Mouse (Mus musculus): Measurements from ENCODE around the gene Dst.
A peak's percentile ranks its signal among the peaks of the same experiment; 100 is the strongest.

The Dst gene

DNA sequence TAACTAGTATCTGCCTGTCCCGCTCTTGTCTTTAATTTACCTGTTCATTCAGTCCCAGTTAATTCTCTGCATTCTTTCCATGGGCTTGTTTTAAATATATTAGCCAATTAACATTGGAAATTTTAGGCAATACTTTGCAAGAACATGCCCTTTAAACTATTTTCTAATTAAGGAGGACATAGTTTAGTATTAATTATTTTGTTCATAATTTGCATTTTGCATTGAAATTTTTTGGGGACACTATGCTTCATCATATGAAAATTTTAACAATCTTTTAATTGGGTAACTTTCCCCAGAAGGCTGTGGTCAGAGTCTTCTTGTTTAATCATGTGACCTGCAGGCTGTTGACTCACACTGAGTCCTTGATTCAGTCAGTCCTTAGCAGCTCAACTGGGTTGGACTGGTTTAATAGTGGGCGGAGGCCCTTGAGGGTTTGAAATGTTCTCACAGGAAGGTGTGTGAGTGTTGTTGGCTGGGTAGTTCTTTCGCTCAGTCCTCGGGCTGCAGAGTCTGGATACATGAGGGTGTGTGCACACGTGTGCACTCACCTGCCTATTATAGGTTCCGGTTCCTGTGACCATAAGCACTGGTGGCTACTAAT is 231.9 kb downstream of the Dst start:
- DNase-seq = no peak

DNA sequence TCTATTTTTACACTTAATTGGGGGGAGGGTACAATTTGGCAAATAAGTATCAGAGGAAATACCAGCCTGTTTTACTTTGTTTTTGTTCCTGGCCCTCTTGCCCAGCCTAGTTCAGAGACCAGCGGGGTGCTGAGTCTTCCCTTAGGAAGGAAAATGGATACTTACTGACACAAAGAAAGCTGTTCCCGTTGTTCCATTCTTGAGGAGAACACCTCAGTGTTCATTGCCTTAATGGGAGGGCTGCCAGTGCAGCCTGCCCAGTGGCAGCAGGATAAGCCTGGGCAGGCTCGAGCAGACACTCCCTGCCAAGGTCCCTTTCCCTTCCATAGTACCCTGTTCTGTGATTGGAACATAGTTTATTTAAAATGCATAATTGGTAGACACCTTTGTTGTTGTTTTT is 232.7 kb downstream of the Dst start:
- DNase-seq = no peak

- DNase-seq = no peak
Measured at GRCm38 (mm10) chr1:34142951-34143580, 235.0 kb downstream of the Dst start.

DNA sequence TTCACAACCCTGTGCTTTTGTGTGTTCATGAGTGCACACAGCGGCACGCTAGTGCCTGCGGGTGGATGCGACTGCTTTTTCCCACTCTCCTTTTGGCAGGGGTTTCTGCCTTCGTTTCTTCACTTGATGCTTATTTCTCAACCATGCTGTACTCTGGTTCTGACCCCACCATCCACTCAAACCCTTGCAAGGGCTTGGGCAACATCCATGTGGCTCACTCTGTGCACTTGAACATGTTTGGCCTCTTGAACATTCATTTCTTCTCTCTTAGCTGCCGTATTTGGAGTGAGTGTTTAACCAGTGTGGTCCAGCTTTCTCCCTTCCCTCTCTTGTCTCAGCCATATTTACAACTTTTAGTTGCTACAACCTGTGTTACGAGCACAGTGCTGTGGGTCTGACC is 236.8 kb downstream of the Dst start:
- no peak for DNase-seq

DNA sequence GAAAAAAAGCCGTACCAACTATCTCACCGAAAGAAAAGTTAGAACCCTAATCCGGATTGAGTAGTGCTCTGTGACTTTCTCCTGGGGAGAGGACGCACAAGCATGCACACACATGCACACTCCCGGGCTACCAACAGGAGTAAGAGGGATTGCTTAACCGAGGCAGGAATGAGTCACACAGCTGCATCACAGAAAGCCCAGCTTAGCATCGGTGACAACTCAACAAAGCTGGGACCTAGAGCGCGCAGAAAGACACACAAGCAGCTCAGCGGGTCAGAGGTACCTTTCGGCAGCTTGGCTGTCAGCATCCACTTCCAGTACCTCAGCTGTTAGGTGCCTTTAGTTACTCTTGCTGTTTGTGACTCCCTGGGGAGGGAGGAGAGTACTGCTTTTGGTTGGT is 240.0 kb downstream of the Dst start:
- DNase-seq = no peak

GRCm38 (mm10) chr1:34150416-34151093 is 242.5 kb downstream of the Dst start:
- no peak for DNase-seq

DNA sequence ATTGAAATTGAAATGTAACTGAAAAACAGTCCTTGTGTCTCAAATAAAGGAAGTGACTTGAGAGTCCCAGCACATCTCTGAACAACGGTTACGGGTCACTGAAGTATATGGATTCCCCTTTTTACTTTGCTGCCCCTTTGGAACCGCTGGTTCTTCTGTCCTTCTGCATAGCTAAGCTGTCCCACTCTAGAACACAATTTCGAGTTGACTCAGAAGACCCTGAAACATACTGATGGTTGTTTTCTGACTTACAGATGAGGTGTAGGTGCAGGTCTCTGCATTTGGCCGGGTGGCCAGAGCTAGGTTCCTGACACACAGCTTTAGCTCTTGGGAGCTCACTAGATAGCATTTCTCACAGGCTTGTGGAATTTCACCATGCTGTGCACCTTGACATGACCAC is 244.7 kb downstream of the Dst start:
- no peak for DNase-seq

- no peak for DNase-seq
Measured at GRCm38 (mm10) chr1:34156058-34156457, 248.0 kb downstream of the Dst start.

DNA sequence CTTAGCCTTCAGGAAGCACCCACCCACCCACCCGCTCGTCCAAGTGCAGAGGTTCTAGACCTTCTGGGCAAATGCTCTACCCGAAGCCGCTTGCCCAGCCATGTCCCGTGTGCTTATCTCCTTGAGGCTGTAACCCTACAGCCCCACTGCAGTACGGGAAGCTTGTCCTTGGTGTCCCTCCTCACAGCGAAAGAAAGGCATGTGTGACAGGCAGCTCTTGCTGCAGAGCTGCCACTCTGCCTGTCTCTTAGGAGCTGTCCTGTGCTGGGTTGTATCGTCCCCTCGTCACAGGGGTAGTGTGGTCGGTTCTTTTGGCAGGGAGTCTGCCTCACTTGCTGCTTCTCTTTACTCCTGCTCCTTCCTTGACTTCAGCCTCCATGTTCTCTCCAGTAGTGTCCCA is 249.7 kb downstream of the Dst start:
- DNase-seq = no peak

- DNase-seq = no peak
Measured at GRCm38 (mm10) chr1:34158822-34159221, 250.8 kb downstream of the Dst start.

DNA sequence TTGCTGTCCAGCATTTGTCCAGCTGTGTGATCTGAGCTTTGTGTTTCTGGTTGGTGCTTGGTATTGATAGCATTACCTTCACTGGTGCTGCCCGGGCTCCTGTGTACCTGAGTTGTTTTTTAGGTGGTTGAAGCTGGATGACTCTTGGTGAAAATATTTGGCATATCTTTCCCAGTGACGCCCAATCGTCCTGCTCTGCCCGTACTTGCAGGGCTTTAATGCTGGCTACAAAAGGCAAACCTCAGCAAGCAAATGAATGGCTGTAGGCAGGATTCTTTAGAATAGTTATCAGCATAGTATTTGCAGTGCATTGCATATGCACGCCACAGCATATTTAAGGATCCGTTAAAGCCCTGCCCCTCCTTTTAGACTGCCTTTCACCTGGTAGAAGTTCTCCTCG is 251.9 kb downstream of the Dst start:
- DNase-seq = no peak

- peak; percentile 71 for DNase-seq
Measured at GRCm38 (mm10) chr1:34164616-34165295, 256.7 kb downstream of the Dst start.

- DNase-seq = no peak
Measured at GRCm38 (mm10) chr1:34165926-34166325, 257.9 kb downstream of the Dst start.

GRCm38 (mm10) chr1:34167151-34168057 is 259.4 kb downstream of the Dst start:
- DNase-seq = no peak

- DNase-seq = no peak
Measured at GRCm38 (mm10) chr1:34169086-34169485, 261.1 kb downstream of the Dst start.

- no peak for DNase-seq
Measured at GRCm38 (mm10) chr1:34174517-34174916, 266.5 kb downstream of the Dst start.

GRCm38 (mm10) chr1:34174961-34175360 is 266.9 kb downstream of the Dst start:
- no peak for DNase-seq

- DNase-seq = no peak
Measured at GRCm38 (mm10) chr1:34178022-34178727, 270.1 kb downstream of the Dst start.

DNA sequence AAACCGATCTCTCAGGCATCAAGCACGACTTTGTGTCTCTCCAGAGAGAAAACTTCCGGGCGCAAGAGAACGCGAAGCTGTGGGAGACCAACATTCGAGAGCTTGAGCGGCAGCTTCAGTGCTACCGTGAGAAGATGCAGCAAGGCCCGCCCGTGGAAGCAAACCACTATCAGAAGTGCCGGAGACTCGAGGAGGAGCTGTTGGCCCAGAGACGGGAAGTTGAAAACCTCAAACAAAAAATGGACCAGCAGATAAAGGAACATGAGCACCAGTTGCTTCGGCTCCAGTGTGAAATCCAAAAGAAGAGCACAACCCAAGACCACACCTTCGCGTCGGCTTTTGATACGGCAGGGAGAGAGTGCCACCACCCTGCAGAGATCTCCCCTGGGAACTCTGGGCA is 271.7 kb downstream of the Dst start:
- peak; percentile 18 for DNase-seq

DNA sequence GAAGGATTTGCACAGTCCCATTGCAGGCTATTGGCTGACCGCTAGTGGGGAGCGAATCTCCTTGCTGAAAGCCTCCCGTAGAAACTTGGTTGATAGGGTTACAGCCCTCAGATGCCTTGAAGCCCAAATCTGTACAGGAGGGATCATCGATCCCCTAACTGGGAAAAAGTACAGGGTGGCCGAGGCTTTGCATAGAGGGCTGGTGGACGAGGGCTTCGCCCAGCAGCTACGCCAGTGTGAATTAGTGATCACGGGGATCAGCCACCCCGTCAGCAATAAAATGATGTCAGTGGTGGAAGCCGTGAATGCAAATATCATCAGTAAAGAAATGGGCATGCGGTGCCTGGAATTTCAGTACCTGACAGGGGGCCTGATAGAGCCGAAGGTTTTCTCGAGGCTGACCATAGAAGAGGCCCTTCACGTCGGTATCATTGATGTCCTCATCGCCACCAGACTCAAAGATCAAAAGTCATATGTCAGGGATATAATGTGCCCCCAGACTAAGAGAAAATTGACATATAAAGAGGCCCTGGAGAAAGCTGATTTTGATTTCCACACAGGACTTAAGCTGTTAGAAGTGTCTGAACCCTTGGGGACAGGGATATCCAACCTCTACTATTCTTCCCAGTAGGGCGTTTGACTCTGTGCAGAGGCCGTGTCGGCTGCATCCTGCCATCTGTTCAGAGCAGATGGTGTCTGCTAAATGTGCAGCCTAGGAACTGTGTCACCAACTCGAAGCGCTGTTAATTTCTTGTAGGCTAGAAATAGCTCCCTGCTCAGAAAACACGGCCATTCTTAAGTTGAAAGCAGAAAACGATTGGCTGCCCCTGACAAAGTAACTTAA is 274.6 kb downstream of the Dst start:
- peak; percentile 22 for DNase-seq

- DNase-seq = no peak
Measured at GRCm38 (mm10) chr1:34183250-34183926, 275.4 kb downstream of the Dst start.
